Mouse (Mus musculus) bone marrow, adult 2 months (tissue): ENCODE results near the gene Atp13a5. TPM values are rescaled to one million over a fixed set of nuclear protein-coding genes. Genes with fewer than 3 reads are reported as not detected.

ENCODE experiments used
- H3K27ac ChIP-seq: fragments of 200-500 bp; 2 replicates; pipeline ENCODE4 v1.5.1; 2012; ENCODE audit warnings: low read depth, mild to moderate bottlenecking, control low read depth, inconsistent platforms, low read length; ENCODE audit not compliant: control insufficient read depth, poor library complexity, insufficient read depth
- H3K4me1 ChIP-seq: fragments of 200-500 bp; 2 replicates; pipeline ENCODE4 v1.6.1; 2011; ENCODE audit warnings: low read length; ENCODE audit not compliant: control insufficient read depth, insufficient read depth
- H3K4me3 ChIP-seq: fragments of 200-500 bp; replicated peaks from 2 replicates; pipeline ENCODE3; 2011; ENCODE audit warnings: mild to moderate bottlenecking, low read depth, low read length, control low read depth; ENCODE audit not compliant: control insufficient read depth
- CTCF ChIP-seq: fragments of 200-500 bp; IDR thresholded peaks from 2 replicates; pipeline ENCODE4 v1.5.1; 2011; ENCODE audit warnings: low read length, control low read depth; ENCODE audit not compliant: control insufficient read depth, insufficient read depth
- POLR2A ChIP-seq: fragments of 200-500 bp; IDR thresholded peaks from 2 replicates; pipeline ENCODE4 v1.6.1; 2011; ENCODE audit warnings: low read depth, mild to moderate bottlenecking, control low read depth, low read length, borderline replicate concordance; ENCODE audit not compliant: control insufficient read depth
- WGBS: fragments of 180-500 bp; shearing (Covaris S2); methylation state at CpG from one replicate; pipeline ENCODE4 v1.1.7; 2018; 5-methylcytosine and 5-hydroxymethylcytosine counted together
- polyA plus RNA-seq: library from polyadenylated mRNA; stranded (reverse); fragments of >200 nt; gene quantifications from 2 replicates; pipeline ENCODE4 v1.2.4, GENCODE M21; 2011; ENCODE audit warnings: low replicate concordance; ENCODE audit not compliant: missing spikeins, insufficient read depth, insufficient read length

Atp13a5 gene
- polyA plus RNA-seq, 1 experiment = not detected

GRCm38 (mm10) chr16:29193981-29194380 is 184.6 kb downstream of the Atp13a5 start:
- no peaks in the 10 kb centered on the region for H3K4me1 ChIP-seq
- 86% methylated on average over 4 of the region's 4 CpGs for WGBS
- H3K4me3 ChIP-seq = no peak overlapping the region
- no peak overlapping the region for H3K27ac ChIP-seq
- no peak for TF ChIP-seq POLR2A
- TF ChIP-seq CTCF = no peak

- H3K4me1 ChIP-seq = no peaks in the 10 kb centered on the region
- H3K4me3 ChIP-seq = no peak overlapping the region
- TF ChIP-seq CTCF (no peak), POLR2A (no peak)
- 26% methylated on average over 5 of the region's 5 CpGs for WGBS
- no peak overlapping the region for H3K27ac ChIP-seq
These were observed 185.6 kb downstream of the Atp13a5 start for GRCm38 (mm10) chr16:29192911-29193310.

Other genes starting within 250 kb of the Atp13a5 start
- not detected in 2 replicates for gene Hrasls, start 169.0 kb downstream of the Atp13a5 start, polyA plus RNA-seq
- not detected in 2 replicates for gene Atp13a4, start 166.1 kb upstream of the Atp13a5 start, polyA plus RNA-seq
- 10.8 and 13.1 TPM in 2 replicates for gene Opa1, start 200.6 kb upstream of the Atp13a5 start, polyA plus RNA-seq